Mouse (Mus musculus): ENCODE measurements around the gene Cfl1. TPM values are rescaled to one million over a fixed set of nuclear protein-coding genes. Genes with fewer than 3 reads are reported as not detected.

Gene Cfl1
- polyA plus RNA-seq, 1 experiment from 2014 or later, result 2,772 TPM

- H3K4me1 ChIP-seq (ENCODE audit: insufficient read depth, low read length), result peaks cover 21% of the 10 kb centered on the region
- H3K9ac ChIP-seq (replicated peaks; ENCODE audit: low read length), result no peak overlapping the region
- 76% methylated on average over 10 of the region's 10 CpGs for WGBS
- H3K4me2 ChIP-seq (replicated peaks; ENCODE audit: low read depth, low read length), result no peak overlapping the region
- H3K9me3 ChIP-seq (ENCODE audit: low read length), result no peaks in the 10 kb centered on the region
- ATAC-seq (ENCODE audit: low FRiP score, low TSS enrichment), result no peak
- H3K27ac ChIP-seq (ENCODE audit: low read length), result no peak overlapping the region
- H3K4me3 ChIP-seq (ENCODE audit: low read length), result no peak overlapping the region
- no peaks in the 10 kb centered on the region for H3K27me3 ChIP-seq (ENCODE audit: insufficient read depth, low read length)
- peaks cover 35% of the 10 kb centered on the region for H3K36me3 ChIP-seq (ENCODE audit: insufficient read depth, low read length)
Observed at GRCm38 (mm10) chr19:5477004-5477667, 13.1 kb upstream of the Cfl1 start.

- Histone ChIP-seq H3K9me3 (ENCODE audit: low read length) (no peaks in the 10 kb centered on the region), H3K4me3 (ENCODE audit: low read length) (no peak overlapping the region), H3K4me1 (ENCODE audit: insufficient read depth, low read length) (peaks cover 21% of the 10 kb centered on the region), H3K36me3 (ENCODE audit: insufficient read depth, low read length) (peaks cover 41% of the 10 kb centered on the region), H3K27ac (ENCODE audit: low read length) (no peak overlapping the region), H3K27me3 (ENCODE audit: insufficient read depth, low read length) (no peaks in the 10 kb centered on the region), H3K9ac (replicated peaks; ENCODE audit: low read length) (no peak overlapping the region), H3K4me2 (replicated peaks; ENCODE audit: low read depth, low read length) (no peak overlapping the region)
- WGBS, result 86% methylated on average over 18 of the region's 18 CpGs
- ATAC-seq (ENCODE audit: low FRiP score, low TSS enrichment), result no peak
Observed at GRCm38 (mm10) chr19:5477668-5478300, 12.5 kb upstream of the Cfl1 start.

- Histone ChIP-seq H3K9ac (replicated peaks; ENCODE audit: low read length) (no peak overlapping the region), H3K4me2 (replicated peaks; ENCODE audit: low read depth, low read length) (no peak overlapping the region), H3K4me3 (ENCODE audit: low read length) (no peak overlapping the region), H3K9me3 (ENCODE audit: low read length) (no peaks in the 10 kb centered on the region), H3K27me3 (ENCODE audit: insufficient read depth, low read length) (no peaks in the 10 kb centered on the region), H3K36me3 (ENCODE audit: insufficient read depth, low read length) (peaks cover 63% of the 10 kb centered on the region), H3K4me1 (ENCODE audit: insufficient read depth, low read length) (peaks cover 14% of the 10 kb centered on the region), H3K27ac (ENCODE audit: low read length) (no peak overlapping the region)
- no peak for ATAC-seq (ENCODE audit: low FRiP score, low TSS enrichment)
- WGBS, result 86% methylated on average over 10 of the region's 10 CpGs
Observed at GRCm38 (mm10) chr19:5480016-5480415, 10.2 kb upstream of the Cfl1 start.

GRCm38 (mm10) chr19:5481398-5481797 is 8.9 kb upstream of the Cfl1 start:
- Histone ChIP-seq H3K9ac (replicated peaks; ENCODE audit: low read length) (no peak overlapping the region), H3K9me3 (ENCODE audit: low read length) (no peaks in the 10 kb centered on the region), H3K4me3 (ENCODE audit: low read length) (no peak overlapping the region), H3K4me2 (replicated peaks; ENCODE audit: low read depth, low read length) (no peak overlapping the region), H3K4me1 (ENCODE audit: insufficient read depth, low read length) (peaks cover 6% of the 10 kb centered on the region; the same call in 1 of the 2 replicates), H3K27me3 (ENCODE audit: insufficient read depth, low read length) (no peaks in the 10 kb centered on the region), H3K27ac (ENCODE audit: low read length) (no peak overlapping the region), H3K36me3 (ENCODE audit: insufficient read depth, low read length) (peaks cover 71% of the 10 kb centered on the region)
- no peak for ATAC-seq (ENCODE audit: low FRiP score, low TSS enrichment)
- WGBS, result 92% methylated on average over 10 of the region's 10 CpGs

- peaks cover 10% of the 10 kb centered on the region for H3K4me1 ChIP-seq (ENCODE audit: insufficient read depth, low read length)
- no peak for ATAC-seq (ENCODE audit: low FRiP score, low TSS enrichment)
- H3K36me3 ChIP-seq (ENCODE audit: insufficient read depth, low read length), result peaks cover 64% of the 10 kb centered on the region
- no peak overlapping the region for H3K27ac ChIP-seq (ENCODE audit: low read length)
- 91% methylated on average over 19 of the region's 19 CpGs for WGBS
- no peaks in the 10 kb centered on the region for H3K9me3 ChIP-seq (ENCODE audit: low read length)
- H3K27me3 ChIP-seq (ENCODE audit: insufficient read depth, low read length), result no peaks in the 10 kb centered on the region
- H3K4me2 ChIP-seq (replicated peaks; ENCODE audit: low read depth, low read length), result no peak overlapping the region
- no peak overlapping the region for H3K9ac ChIP-seq (replicated peaks; ENCODE audit: low read length)
- H3K4me3 ChIP-seq (ENCODE audit: low read length), result no peak overlapping the region
Observed at GRCm38 (mm10) chr19:5483386-5484359, 6.6 kb upstream of the Cfl1 start.

GRCm38 (mm10) chr19:5484496-5484895 is 5.8 kb upstream of the Cfl1 start:
- H3K27me3 ChIP-seq (ENCODE audit: insufficient read depth, low read length), result no peaks in the 10 kb centered on the region
- H3K27ac ChIP-seq (ENCODE audit: low read length), result no peak overlapping the region
- H3K4me1 ChIP-seq (ENCODE audit: insufficient read depth, low read length), result peaks cover 14% of the 10 kb centered on the region
- H3K4me2 ChIP-seq (replicated peaks; ENCODE audit: low read depth, low read length), result no peak overlapping the region
- WGBS, result 91% methylated on average over 5 of the region's 5 CpGs
- no peak overlapping the region for H3K4me3 ChIP-seq (ENCODE audit: low read length)
- peaks cover 60% of the 10 kb centered on the region for H3K36me3 ChIP-seq (ENCODE audit: insufficient read depth, low read length)
- ATAC-seq (ENCODE audit: low FRiP score, low TSS enrichment), result no peak
- no peaks in the 10 kb centered on the region for H3K9me3 ChIP-seq (ENCODE audit: low read length)
- H3K9ac ChIP-seq (replicated peaks; ENCODE audit: low read length), result no peak overlapping the region

- 89% methylated on average over 8 of the region's 8 CpGs for WGBS
Observed at GRCm38 (mm10) chr19:5485371-5485770, 4.9 kb upstream of the Cfl1 start.

GRCm38 (mm10) chr19:5485821-5486220 is 4.4 kb upstream of the Cfl1 start:
- no peaks in the 10 kb centered on the region for H3K27me3 ChIP-seq (ENCODE audit: insufficient read depth, low read length)
- ATAC-seq (ENCODE audit: low FRiP score, low TSS enrichment), result no peak
- peaks cover 47% of the 10 kb centered on the region for H3K36me3 ChIP-seq (ENCODE audit: insufficient read depth, low read length)
- H3K9ac ChIP-seq (replicated peaks; ENCODE audit: low read length), result no peak overlapping the region
- peaks cover 19% of the 10 kb centered on the region for H3K4me1 ChIP-seq (ENCODE audit: insufficient read depth, low read length)
- H3K9me3 ChIP-seq (ENCODE audit: low read length), result no peaks in the 10 kb centered on the region
- H3K4me3 ChIP-seq (ENCODE audit: low read length), result no peak overlapping the region
- no peak overlapping the region for H3K27ac ChIP-seq (ENCODE audit: low read length)
- H3K4me2 ChIP-seq (replicated peaks; ENCODE audit: low read depth, low read length), result no peak overlapping the region
- 90% methylated on average over 7 of the region's 7 CpGs for WGBS

More at GRCm38 (mm10) chr19:5485371-5485770, 4.9 kb upstream of the Cfl1 start:
- no peak overlapping the region for H3K4me3 ChIP-seq (ENCODE audit: low read length)
- no peaks in the 10 kb centered on the region for H3K27me3 ChIP-seq (ENCODE audit: insufficient read depth, low read length)
- peaks cover 19% of the 10 kb centered on the region for H3K4me1 ChIP-seq (ENCODE audit: insufficient read depth, low read length)
- peaks cover 51% of the 10 kb centered on the region for H3K36me3 ChIP-seq (ENCODE audit: insufficient read depth, low read length)
- no peak overlapping the region for H3K27ac ChIP-seq (ENCODE audit: low read length)
- no peak overlapping the region for H3K4me2 ChIP-seq (replicated peaks; ENCODE audit: low read depth, low read length)
- H3K9me3 ChIP-seq (ENCODE audit: low read length), result no peaks in the 10 kb centered on the region
- no peak overlapping the region for H3K9ac ChIP-seq (replicated peaks; ENCODE audit: low read length)
- ATAC-seq (ENCODE audit: low FRiP score, low TSS enrichment), result no peak

- 63% methylated on average over 8 of the region's 8 CpGs for WGBS
- no peak overlapping the region for H3K27ac ChIP-seq (ENCODE audit: low read length)
- no peaks in the 10 kb centered on the region for H3K9me3 ChIP-seq (ENCODE audit: low read length)
- no peak for ATAC-seq (ENCODE audit: low FRiP score, low TSS enrichment)
- peaks cover 19% of the 10 kb centered on the region for H3K4me1 ChIP-seq (ENCODE audit: insufficient read depth, low read length)
- no peaks in the 10 kb centered on the region for H3K27me3 ChIP-seq (ENCODE audit: insufficient read depth, low read length)
- H3K9ac ChIP-seq (replicated peaks; ENCODE audit: low read length), result no peak overlapping the region
- no peak overlapping the region for H3K4me2 ChIP-seq (replicated peaks; ENCODE audit: low read depth, low read length)
- no peak overlapping the region for H3K4me3 ChIP-seq (ENCODE audit: low read length)
- H3K36me3 ChIP-seq (ENCODE audit: insufficient read depth, low read length), result peaks cover 43% of the 10 kb centered on the region
Observed at GRCm38 (mm10) chr19:5486286-5486685, 4.0 kb upstream of the Cfl1 start.

Data from kidney, embryonic 16.5 days (tissue).